Mouse (Mus musculus) CH12.LX (cell line): ENCODE results near the gene Cep97. TPM values are rescaled to one million over a fixed set of nuclear protein-coding genes. Genes with fewer than 3 reads are reported as not detected.

ENCODE experiments used
- DNase-seq: peaks from one replicate; pipeline ENCODE4 v3.0.0-alpha.2; 2013; ENCODE audit errors: extremely low read depth
- H3K27ac ChIP-seq: 2 replicates; pipeline ENCODE4 v1.5.1; 2012; ENCODE audit warnings: low read depth, mild to moderate bottlenecking, control low read depth, moderate library complexity; ENCODE audit not compliant: insufficient read depth
- H3K27me3 ChIP-seq: replicated peaks from 2 replicates; pipeline ENCODE3; 2012; ENCODE audit warnings: inconsistent platforms
- H3K36me3 ChIP-seq, 2 experiments: replicated peaks in 1 of 2; 2 replicates each; pipeline versions ENCODE3 to v1.6.1; 2012; ENCODE audit warnings: inconsistent platforms in 1 of 2, low read length in 1 of 2, mild to moderate bottlenecking in 1 of 2, mixed read lengths in 1 of 2, moderate library complexity in 1 of 2; ENCODE audit not compliant: control insufficient read depth in 1 of 2, insufficient read depth in 1 of 2
- H3K4me1 ChIP-seq, 2 experiments: 2 replicates each; pipeline ENCODE4 v1.6.1; 2012; ENCODE audit warnings: inconsistent platforms in 1 of 2, moderate library complexity in 1 of 2; ENCODE audit not compliant: insufficient read depth in 2 of 2, control insufficient read depth in 1 of 2
- H3K4me2 ChIP-seq: 2 replicates; pipeline ENCODE4 v1.6.1; 2012; ENCODE audit warnings: low read depth, mild to moderate bottlenecking, control low read depth; ENCODE audit not compliant: poor library complexity, insufficient read depth, severe bottlenecking
- H3K4me3 ChIP-seq, 3 experiments: fragments of 150-350 bp in 1 of 3; sonication (generic) in 1 of 3; replicated peaks in 1 of 3; 2 replicates each; pipeline versions ENCODE3 to v1.5.1; 2011 to 2012; ENCODE audit warnings: low read depth in 2 of 3, low read length in 2 of 3, mild to moderate bottlenecking in 2 of 3, moderate library complexity in 2 of 3, control low read depth in 1 of 3, improper control_type of control experiment in 1 of 3, inconsistent platforms in 1 of 3, mixed read lengths in 1 of 3; ENCODE audit not compliant: poor library complexity in 1 of 3
- H3K79me2 ChIP-seq: replicated peaks from 2 replicates; pipeline ENCODE4 v1.6.1; 2012; ENCODE audit warnings: mild to moderate bottlenecking, moderate library complexity; ENCODE audit not compliant: control insufficient read depth, poor library complexity, insufficient read depth, severe bottlenecking; ENCODE audit errors: extremely low read depth
- H3K9ac ChIP-seq: 2 replicates; pipeline ENCODE4 v1.6.1; 2012; ENCODE audit warnings: low read depth, mild to moderate bottlenecking, control low read depth, moderate library complexity; ENCODE audit not compliant: insufficient read depth
- H3K9me3 ChIP-seq: replicated peaks from 2 replicates; pipeline ENCODE3; 2012; ENCODE audit warnings: low read length, inconsistent platforms, mixed read lengths
- BHLHE40 ChIP-seq: IDR thresholded peaks from 2 replicates; pipeline ENCODE4 v1.6.1; 2011; ENCODE audit warnings: mild to moderate bottlenecking, low read depth, low read length, improper control_type of control experiment
- CHD1 ChIP-seq: IDR thresholded peaks from 2 replicates; pipeline ENCODE4 v1.6.1; 2012; ENCODE audit warnings: low read depth, low read length, improper control_type of control experiment, inconsistent platforms
- CHD2 ChIP-seq: IDR thresholded peaks from 2 replicates; pipeline ENCODE4 v1.6.1; 2011; ENCODE audit warnings: low read length, improper control_type of control experiment
- CTCF ChIP-seq, 2 experiments: IDR thresholded peaks in 1 of 2; conservative IDR thresholded peaks in 1 of 2; 2 replicates each; pipeline ENCODE4 v1.5.1; 2011 to 2012; ENCODE audit warnings: low read depth in 2 of 2, low read length in 2 of 2, improper control_type of control experiment in 1 of 2, inconsistent platforms in 1 of 2, mild to moderate bottlenecking in 1 of 2, moderate library complexity in 1 of 2
- E2F4 ChIP-seq: IDR thresholded peaks from 2 replicates; pipeline ENCODE4 v1.6.1; 2011; ENCODE audit warnings: low read depth, low read length, improper control_type of control experiment; ENCODE audit not compliant: insufficient replicate concordance
- ELF1 ChIP-seq: IDR thresholded peaks from 2 replicates; pipeline ENCODE4 v1.6.1; 2014; ENCODE audit warnings: low read depth, mild to moderate bottlenecking, inconsistent platforms, low read length, improper control_type of control experiment
- EP300 ChIP-seq: IDR thresholded peaks from 2 replicates; pipeline ENCODE4 v1.6.1; 2011; ENCODE audit warnings: low read length, improper control_type of control experiment
- ETS1 ChIP-seq: conservative IDR thresholded peaks from 2 replicates; pipeline ENCODE4 v1.6.1; 2012; ENCODE audit warnings: low read depth, mild to moderate bottlenecking, inconsistent platforms, low read length, improper control_type of control experiment, moderate library complexity
- GABPA ChIP-seq: IDR thresholded peaks from 2 replicates; pipeline ENCODE4 v1.6.1; 2012; ENCODE audit warnings: low read depth, low read length, improper control_type of control experiment, inconsistent platforms; ENCODE audit not compliant: insufficient replicate concordance
- HCFC1 ChIP-seq: IDR thresholded peaks from 2 replicates; pipeline ENCODE4 v1.6.1; 2012; ENCODE audit warnings: low read depth, mild to moderate bottlenecking, inconsistent platforms, low read length, improper control_type of control experiment
- IRF4 ChIP-seq: IDR thresholded peaks from 2 replicates; pipeline ENCODE4 v1.6.1; 2014; ENCODE audit warnings: low read depth, mild to moderate bottlenecking, inconsistent platforms, low read length, improper control_type of control experiment
- JUN ChIP-seq: IDR thresholded peaks from 2 replicates; pipeline ENCODE4 v1.6.1; 2011; ENCODE audit warnings: low read depth, mild to moderate bottlenecking, low read length, improper control_type of control experiment, moderate library complexity; ENCODE audit not compliant: insufficient read depth
- JUND ChIP-seq: conservative IDR thresholded peaks from 2 replicates; pipeline ENCODE4 v1.6.1; 2011; ENCODE audit warnings: low read depth, low read length, improper control_type of control experiment
- KAT2A ChIP-seq: IDR thresholded peaks from 2 replicates; pipeline ENCODE4 v1.6.1; 2012; ENCODE audit warnings: low read length, improper control_type of control experiment, inconsistent platforms; ENCODE audit not compliant: insufficient replicate concordance
- MAFK ChIP-seq: IDR thresholded peaks from 2 replicates; pipeline ENCODE4 v1.6.1; 2011; ENCODE audit warnings: low read length, improper control_type of control experiment; ENCODE audit not compliant: insufficient replicate concordance
- MAX ChIP-seq: IDR thresholded peaks from 2 replicates; pipeline ENCODE4 v1.6.1; 2011; ENCODE audit warnings: low read length, improper control_type of control experiment
- MAZ ChIP-seq: IDR thresholded peaks from 2 replicates; pipeline ENCODE4 v1.6.1; 2012; ENCODE audit warnings: low read depth, mild to moderate bottlenecking, inconsistent platforms, low read length, improper control_type of control experiment, moderate library complexity
- MEF2A ChIP-seq: IDR thresholded peaks from 2 replicates; pipeline ENCODE4 v1.6.1; 2014; ENCODE audit warnings: low read depth, mild to moderate bottlenecking, inconsistent platforms, low read length, improper control_type of control experiment, borderline replicate concordance
- MXI1 ChIP-seq: IDR thresholded peaks from 2 replicates; pipeline ENCODE4 v1.6.1; 2011; ENCODE audit warnings: mild to moderate bottlenecking, low read depth, low read length, improper control_type of control experiment
- MYC ChIP-seq: IDR thresholded peaks from 2 replicates; pipeline ENCODE4 v1.6.1; 2011; ENCODE audit warnings: low read depth, mild to moderate bottlenecking, improper control_type of control experiment, low read length
- NELFE ChIP-seq: IDR thresholded peaks from 2 replicates; pipeline ENCODE4 v1.6.1; 2011; ENCODE audit warnings: low read depth, low read length, improper control_type of control experiment
- NRF1 ChIP-seq: IDR thresholded peaks from 2 replicates; pipeline ENCODE4 v1.6.1; 2014; ENCODE audit warnings: low read depth, mild to moderate bottlenecking, inconsistent platforms, low read length, improper control_type of control experiment, moderate library complexity
- PAX5 ChIP-seq: IDR thresholded peaks from 2 replicates; pipeline ENCODE4 v1.6.1; 2012; ENCODE audit warnings: low read length, inconsistent platforms, mixed read lengths
- POLR2A ChIP-seq: IDR thresholded peaks from 2 replicates; pipeline ENCODE4 v1.6.1; 2011; ENCODE audit warnings: low read depth, mild to moderate bottlenecking, improper control_type of control experiment, low read length
- POLR2AphosphoS2 ChIP-seq: IDR thresholded peaks from 2 replicates; pipeline ENCODE4 v1.6.1; 2011; ENCODE audit warnings: low read depth, low read length, improper control_type of control experiment
- RAD21 ChIP-seq: IDR thresholded peaks from 2 replicates; pipeline ENCODE4 v1.6.1; 2011; ENCODE audit warnings: low read depth, mild to moderate bottlenecking, low read length, improper control_type of control experiment, moderate library complexity
- RCOR1 ChIP-seq: conservative IDR thresholded peaks from 2 replicates; pipeline ENCODE4 v1.6.1; 2012; ENCODE audit warnings: low read depth, mild to moderate bottlenecking, inconsistent platforms, low read length, improper control_type of control experiment
- SIN3A ChIP-seq: IDR thresholded peaks from 2 replicates; pipeline ENCODE4 v1.6.1; 2012; ENCODE audit warnings: low read length, improper control_type of control experiment, inconsistent platforms
- SMC3 ChIP-seq: IDR thresholded peaks from 2 replicates; pipeline ENCODE4 v1.6.1; 2011; ENCODE audit warnings: low read depth, low read length, improper control_type of control experiment
- TBP ChIP-seq: conservative IDR thresholded peaks from 2 replicates; pipeline ENCODE4 v1.6.1; 2011; ENCODE audit warnings: low read depth, low read length, improper control_type of control experiment
- TCF12 ChIP-seq: IDR thresholded peaks from 2 replicates; pipeline ENCODE4 v1.6.1; 2014; ENCODE audit warnings: low read depth, mild to moderate bottlenecking, inconsistent platforms, low read length, improper control_type of control experiment
- UBTF ChIP-seq: IDR thresholded peaks from 2 replicates; pipeline ENCODE4 v1.6.1; 2012; ENCODE audit warnings: low read depth, mild to moderate bottlenecking, inconsistent platforms, low read length, improper control_type of control experiment, moderate library complexity
- USF1 ChIP-seq: IDR thresholded peaks from 2 replicates; pipeline ENCODE4 v1.6.1; 2014; ENCODE audit warnings: low read depth, mild to moderate bottlenecking, inconsistent platforms, low read length, improper control_type of control experiment
- USF2 ChIP-seq: conservative IDR thresholded peaks from 2 replicates; pipeline ENCODE4 v1.6.1; 2011; ENCODE audit warnings: low read depth, low read length, improper control_type of control experiment
- ZC3H11A ChIP-seq: IDR thresholded peaks from 2 replicates; pipeline ENCODE4 v1.6.1; 2012; ENCODE audit warnings: low read depth, mild to moderate bottlenecking, inconsistent platforms, low read length, improper control_type of control experiment
- ZKSCAN1 ChIP-seq: IDR thresholded peaks from 2 replicates; pipeline ENCODE4 v1.6.1; 2012; ENCODE audit warnings: low read depth, inconsistent platforms, low read length, improper control_type of control experiment, borderline replicate concordance
- ZMIZ1 ChIP-seq: IDR thresholded peaks from 2 replicates; pipeline ENCODE4 v1.6.1; 2012; ENCODE audit warnings: low read depth, mild to moderate bottlenecking, inconsistent platforms, low read length, improper control_type of control experiment
- ZNF384 ChIP-seq: IDR thresholded peaks from 2 replicates; pipeline ENCODE4 v1.6.1; 2012; ENCODE audit warnings: low read depth, low read length, improper control_type of control experiment, inconsistent platforms
- dilution Hi-C: fragments of 300-500 bp; cut with MboI; formaldehyde crosslinking; loops from 2 replicates; pipeline ENCODE4 v1.14.3; 2020; ENCODE audit warnings: low sequenced_read_pairs; ENCODE audit not compliant: extremely low pct_unique_long_range_greater_than_20kb, extremely low pct_ligation_motif_present
- in situ Hi-C: fragments of 300-500 bp; cut with MboI; formaldehyde crosslinking; loops from 3 replicates; pipeline ENCODE4 v1.14.3; 2019; ENCODE audit warnings: low sequenced_read_pairs, low pct_ligation_motif_present, low pct_unique_long_range_greater_than_20kb, mixed read lengths
- polyA plus RNA-seq: library from polyadenylated mRNA; unstranded; fragments of >175 nt; gene quantifications from 2 replicates; pipeline ENCODE4 v1.2.1, GENCODE M21; 2012; ENCODE audit warnings: low read depth; ENCODE audit not compliant: insufficient read length
- total RNA-seq, 2 experiments: library from RNA; depleted of rRNA; stranded (reverse); fragments of 300-350 nt in 1 of 2; fragments of >200 nt in 1 of 2; gene quantifications; 2 replicates each; pipeline ENCODE4 v1.2.3; 2012 to 2014

Cep97 gene
- total and polyA plus RNA-seq, 3 experiments, result 19.2 to 27.5 (median 24.9) TPM

GRCm38 (mm10) chr16:55948963-55949362 is 14.3 kb upstream of the Cep97 start:
- H3K27me3 ChIP-seq, result no peaks in the 10 kb centered on the region
- H3K9me3 ChIP-seq, result no peaks in the 10 kb centered on the region
- no peaks in the 10 kb centered on the region for H3K79me2 ChIP-seq
- H3K27ac ChIP-seq, result peak overlapping the region; percentile 88
- peak; percentile 98 for DNase-seq
- peak overlapping the region; percentile 77 for H3K9ac ChIP-seq
- in situ Hi-C loops (loop anchor here (5.0 to 25.0 kb wide), 2 partner anchors 52 to 763 kb away; partner anchors contain the start of genes Nxpe3 and Tfg), dilution Hi-C loops (no loop called here)
- H3K4me3 ChIP-seq, result no peak overlapping the region
- peaks cover 5 to 17% of the 10 kb centered on the region in 2 experiments for H3K4me1 ChIP-seq
- peak overlapping the region; percentile 67; the same call in 1 of the 2 replicates for H3K4me2 ChIP-seq
- no peaks in the 10 kb centered on the region for H3K36me3 ChIP-seq
- TF ChIP-seq EP300 (peak; percentile 91), RCOR1 (no peak; the same call in none of the 2 replicates), ETS1 (peak; percentile 96), E2F4 (peak; percentile 91), MXI1 (peak; percentile 47; the same call in 1 of the 2 replicates), CHD2 (peak; percentile 98), NRF1 (no peak), JUN (peak; percentile 82), USF2 (no peak), CHD1 (peak; percentile 96), MYC (0 out of 2 replicates have a peak, but pooled peaks have one; percentile 76), SMC3 (peak; percentile 37), MEF2A (peak; percentile 95), GABPA (no peak), USF1 (no peak), SIN3A (peak; percentile 92), UBTF (no peak), POLR2A (peak; percentile 69), MAFK (peak; percentile 65), ZNF384 (no peak), NELFE (peak; percentile 68), CTCF (conservative IDR thresholded peaks at IDR 0.05 in 1 of 2, IDR thresholded peaks at IDR 0.05 in 1 of 2; ENCODE audit: low read depth in 2 of 2, low read length in 2 of 2) (no peak), ELF1 (peak; percentile 69), RAD21 (peak; percentile 24), TBP (peak; percentile 89), JUND (peak; percentile 61; the same call in 1 of the 2 replicates), IRF4 (peak; percentile 98), ZC3H11A (no peak), BHLHE40 (peak; percentile 89), POLR2AphosphoS2 (peak; percentile 39; the same call in 1 of the 2 replicates), HCFC1 (peak; percentile 73), MAZ (peak; percentile 86), TCF12 (peak; percentile 83), PAX5 (no peak), KAT2A (0 out of 2 replicates have a peak, but pooled peaks have one; percentile 45), MAX (peak; percentile 63; the same call in 1 of the 2 replicates), ZKSCAN1 (peak; percentile 20; the same call in 1 of the 2 replicates), ZMIZ1 (no peak; the same call in 1 of the 2 replicates)
- TF ChIP-seq, all 38 proteins: peak for 27
